Mouse (Mus musculus): ENCODE measurements around the gene Hagh.

The Hagh gene

DNA sequence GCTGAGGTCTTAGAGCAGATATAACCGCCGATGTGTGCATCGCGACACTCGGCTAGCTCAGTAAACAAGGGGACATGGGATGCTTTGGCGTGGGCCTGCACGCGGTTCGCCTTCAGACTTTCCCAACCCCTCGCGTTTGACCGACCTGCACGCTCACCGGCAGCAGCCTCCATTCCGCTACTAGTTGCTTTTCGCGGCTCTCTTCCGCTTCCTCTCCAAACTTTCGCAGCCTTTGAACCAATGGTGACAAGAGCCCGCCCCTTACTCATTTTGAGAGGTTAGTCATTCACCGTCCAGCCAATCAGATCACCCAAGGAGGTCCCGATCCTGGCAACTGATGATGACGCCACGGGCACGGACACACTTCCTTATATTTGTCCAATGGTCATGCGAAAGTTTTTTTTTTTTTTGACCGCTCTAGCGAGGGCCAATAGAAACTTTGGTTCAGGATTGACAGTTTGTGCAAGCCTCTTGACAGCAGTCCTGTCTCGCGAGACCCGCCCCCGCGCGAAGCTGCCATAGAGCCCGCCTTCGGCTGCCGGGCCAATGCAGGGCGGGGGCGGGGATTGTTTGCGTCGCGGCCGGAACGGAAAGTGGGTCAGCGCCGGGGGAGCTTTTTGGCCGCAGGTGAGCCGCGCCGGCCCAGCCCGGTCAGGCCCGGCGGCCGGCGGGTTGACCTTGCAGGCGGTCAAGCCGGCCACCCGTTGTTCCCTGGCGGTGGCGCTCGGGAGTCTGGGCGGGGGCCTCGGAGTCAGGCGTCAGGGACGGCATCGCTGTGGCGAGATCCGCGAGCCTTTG lies 46.4 kb downstream of the Hagh start, which contains the start of the genes Nubp2 and Spsb3:
Nubp2 (minus strand) TSS at position 216 of the 798 bp plus-strand sequence.
Spsb3 (plus strand) TSS at position 510 of the 798 bp plus-strand sequence.
- peak; percentile 98 for DNase-seq (ENCODE audit: low read depth, low spot score)

DNA sequence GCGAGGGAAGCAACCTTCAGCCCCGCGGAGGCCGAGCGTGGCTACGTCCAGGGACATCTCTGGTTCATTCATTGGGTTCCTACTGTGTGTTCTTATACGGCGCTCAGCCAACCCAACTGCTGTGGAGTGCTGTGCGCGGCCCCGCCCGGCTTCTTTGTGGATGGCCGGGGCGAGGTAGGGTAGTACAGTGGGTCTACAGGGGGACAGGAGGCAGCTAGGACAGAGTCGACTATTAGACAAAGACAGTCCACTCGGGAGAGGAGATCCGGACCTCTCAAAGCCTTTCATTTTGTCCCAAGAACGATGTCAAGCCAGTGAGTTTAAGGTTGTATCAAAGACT lies 47.0 kb downstream of the Hagh start:
- no peak for DNase-seq (ENCODE audit: low read depth, low spot score)

DNA sequence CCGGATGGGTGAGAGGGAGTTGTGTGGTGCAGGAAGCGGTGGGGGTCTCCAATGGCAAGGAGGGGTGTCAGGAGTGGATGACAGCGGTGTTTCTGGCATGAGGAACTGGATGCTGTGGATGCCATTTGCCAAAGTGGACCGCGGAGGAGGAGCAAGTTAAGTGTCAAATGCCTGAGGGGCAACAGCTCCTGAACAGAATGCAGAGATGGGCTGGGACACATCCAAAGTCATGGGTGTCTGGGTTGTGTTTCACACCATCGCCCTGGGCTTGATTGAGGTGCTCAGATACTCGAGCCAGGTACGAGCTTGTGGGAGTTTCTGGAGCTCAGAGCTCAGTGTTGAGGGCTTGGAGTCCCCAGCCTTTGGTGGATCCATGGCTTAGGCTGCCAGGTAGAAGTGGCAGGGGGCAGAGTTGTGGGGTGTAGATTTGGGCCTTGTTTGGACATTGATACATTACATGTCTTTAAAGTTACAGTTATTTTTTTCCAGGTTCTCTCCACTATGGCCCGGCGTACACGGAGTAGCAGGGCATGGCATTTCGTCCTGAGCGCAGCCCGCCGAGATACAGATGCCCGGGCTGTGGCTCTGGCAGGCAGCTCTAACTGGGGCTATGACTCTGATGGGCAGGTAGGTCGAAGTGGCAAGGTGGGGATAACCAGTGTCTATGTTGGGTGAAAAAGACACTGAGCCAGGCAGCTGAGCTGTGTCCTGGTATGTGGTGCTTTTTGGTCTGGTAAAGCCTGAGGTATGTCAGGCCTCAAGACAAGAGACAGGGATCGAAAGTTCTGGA lies 47.5 kb downstream of the Hagh start:
- no peak for DNase-seq (ENCODE audit: low read depth, low spot score)

DNA sequence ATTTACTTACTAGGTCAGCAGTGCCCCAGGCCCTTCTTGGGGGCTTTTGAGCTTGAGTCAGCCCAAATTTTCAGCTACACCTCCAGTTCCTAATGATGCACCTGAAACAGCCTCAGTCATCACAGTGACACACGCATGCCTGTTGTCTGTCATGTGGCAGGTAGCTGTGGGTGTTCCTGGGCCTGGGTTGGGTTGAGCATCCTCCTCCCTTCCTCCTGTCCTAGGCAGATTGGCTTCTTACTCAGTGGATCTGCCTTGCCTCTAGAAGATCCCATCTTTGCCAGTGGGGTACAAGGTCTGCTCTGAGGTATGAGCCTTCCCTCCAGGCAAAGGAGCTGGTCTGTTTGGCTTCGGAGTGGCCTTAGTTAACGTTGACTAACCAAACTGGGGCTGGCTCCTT lies 48.9 kb downstream of the Hagh start:
- no peak for DNase-seq (ENCODE audit: low read depth, low spot score)

DNA sequence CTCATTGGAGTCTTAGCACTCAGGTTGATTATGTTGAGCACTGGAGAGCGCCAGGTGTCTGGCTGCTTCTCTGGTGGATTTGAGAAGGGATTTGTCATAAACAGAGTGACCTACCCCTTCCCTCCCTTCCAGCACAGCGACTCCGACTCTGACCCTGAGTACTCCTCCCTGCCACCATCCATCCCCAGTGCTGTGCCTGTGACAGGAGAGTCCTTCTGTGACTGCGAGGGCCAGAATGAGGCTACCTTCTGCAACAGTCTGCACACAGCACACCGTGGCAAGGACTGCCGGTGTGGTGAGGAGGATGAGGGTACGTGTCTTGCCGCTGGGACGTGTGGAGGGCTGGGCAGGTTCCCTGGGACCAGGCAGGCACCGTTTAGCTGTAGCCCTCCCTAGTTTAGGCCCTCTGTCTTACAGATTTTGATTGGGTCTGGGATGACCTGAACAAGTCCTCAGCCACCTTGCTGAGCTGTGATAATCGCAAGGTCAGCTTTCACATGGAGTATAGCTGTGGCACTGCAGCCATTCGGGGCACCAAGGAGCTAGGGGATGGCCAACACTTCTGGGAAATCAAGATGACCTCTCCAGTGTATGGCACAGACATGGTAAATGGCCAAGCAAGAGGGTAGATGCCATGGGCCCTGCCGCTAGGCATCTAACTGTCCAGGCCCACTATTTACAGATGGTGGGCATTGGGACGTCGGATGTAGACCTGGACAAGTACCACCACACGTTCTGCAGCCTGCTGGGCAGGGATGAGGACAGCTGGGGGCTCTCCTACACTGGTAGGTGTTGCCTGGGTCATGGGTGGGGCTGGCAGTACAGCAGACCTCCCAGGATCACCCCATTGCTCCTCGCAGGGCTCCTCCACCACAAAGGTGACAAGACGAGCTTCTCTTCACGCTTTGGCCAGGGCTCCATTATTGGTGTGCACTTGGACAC lies 50.5 kb downstream of the Hagh start:
- DNase-seq (ENCODE audit: low read depth, low spot score): no peak

DNA sequence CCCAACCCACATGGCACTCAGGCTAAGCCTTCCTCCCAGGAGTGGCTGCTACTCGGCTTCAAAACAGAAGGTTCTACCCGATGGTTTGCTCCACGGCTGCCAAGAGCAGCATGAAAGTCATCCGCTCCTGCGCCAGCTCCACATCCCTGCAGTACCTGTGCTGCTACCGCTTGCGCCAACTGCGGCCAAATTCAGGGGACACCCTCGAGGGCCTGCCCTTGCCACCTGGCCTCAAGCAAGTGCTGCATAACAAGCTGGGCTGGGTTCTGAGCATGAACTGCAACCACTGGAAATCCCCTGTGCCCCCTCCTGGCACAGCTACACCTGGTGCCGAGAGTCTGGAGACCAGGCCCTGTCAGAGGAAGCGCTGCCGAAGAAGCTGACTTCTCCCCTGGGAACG lies 51.4 kb downstream of the Hagh start:
- DNase-seq (ENCODE audit: low read depth, low spot score): no peak

DNA sequence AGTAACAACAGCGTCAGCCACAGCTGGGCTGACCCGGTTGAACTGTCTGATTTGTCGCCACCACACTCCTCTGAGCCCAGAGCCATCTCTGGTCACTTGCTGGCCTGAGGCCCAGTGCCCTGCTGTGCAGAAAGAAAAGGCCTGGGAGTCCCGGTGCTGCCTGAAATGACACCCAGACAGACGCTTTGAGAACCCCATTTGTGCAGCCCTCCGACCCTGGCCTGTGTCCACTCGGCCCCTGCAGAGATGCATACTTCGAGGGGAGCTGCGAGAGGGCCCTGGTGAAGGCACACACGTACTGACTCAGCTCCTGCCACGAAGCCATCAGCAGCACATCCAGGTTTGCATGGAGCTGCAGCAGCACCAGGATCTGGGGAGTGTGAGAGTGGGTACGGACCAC lies 52.8 kb downstream of the Hagh start:
- no peak for DNase-seq (ENCODE audit: low read depth, low spot score)

DNA sequence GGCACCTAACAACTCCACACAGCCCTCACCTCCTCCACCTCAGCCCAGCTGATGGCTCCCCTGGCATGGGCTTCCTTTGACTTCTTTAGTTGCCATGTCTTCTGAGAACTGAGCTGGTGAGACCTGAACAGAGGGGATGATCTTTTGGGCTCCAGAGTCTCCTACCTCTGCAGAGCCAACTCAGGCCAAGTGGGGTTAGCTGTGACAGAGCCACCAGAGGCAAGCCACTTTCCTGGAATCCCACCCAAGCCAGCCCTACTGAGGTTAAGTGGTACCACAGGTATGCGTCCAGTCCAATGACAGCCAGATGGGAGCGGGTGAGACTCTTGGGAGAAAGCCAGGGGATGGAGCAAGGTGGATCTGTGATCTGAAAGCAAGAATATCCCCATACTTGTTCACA lies 53.3 kb downstream of the Hagh start:
- DNase-seq (ENCODE audit: low read depth, low spot score): no peak

DNA sequence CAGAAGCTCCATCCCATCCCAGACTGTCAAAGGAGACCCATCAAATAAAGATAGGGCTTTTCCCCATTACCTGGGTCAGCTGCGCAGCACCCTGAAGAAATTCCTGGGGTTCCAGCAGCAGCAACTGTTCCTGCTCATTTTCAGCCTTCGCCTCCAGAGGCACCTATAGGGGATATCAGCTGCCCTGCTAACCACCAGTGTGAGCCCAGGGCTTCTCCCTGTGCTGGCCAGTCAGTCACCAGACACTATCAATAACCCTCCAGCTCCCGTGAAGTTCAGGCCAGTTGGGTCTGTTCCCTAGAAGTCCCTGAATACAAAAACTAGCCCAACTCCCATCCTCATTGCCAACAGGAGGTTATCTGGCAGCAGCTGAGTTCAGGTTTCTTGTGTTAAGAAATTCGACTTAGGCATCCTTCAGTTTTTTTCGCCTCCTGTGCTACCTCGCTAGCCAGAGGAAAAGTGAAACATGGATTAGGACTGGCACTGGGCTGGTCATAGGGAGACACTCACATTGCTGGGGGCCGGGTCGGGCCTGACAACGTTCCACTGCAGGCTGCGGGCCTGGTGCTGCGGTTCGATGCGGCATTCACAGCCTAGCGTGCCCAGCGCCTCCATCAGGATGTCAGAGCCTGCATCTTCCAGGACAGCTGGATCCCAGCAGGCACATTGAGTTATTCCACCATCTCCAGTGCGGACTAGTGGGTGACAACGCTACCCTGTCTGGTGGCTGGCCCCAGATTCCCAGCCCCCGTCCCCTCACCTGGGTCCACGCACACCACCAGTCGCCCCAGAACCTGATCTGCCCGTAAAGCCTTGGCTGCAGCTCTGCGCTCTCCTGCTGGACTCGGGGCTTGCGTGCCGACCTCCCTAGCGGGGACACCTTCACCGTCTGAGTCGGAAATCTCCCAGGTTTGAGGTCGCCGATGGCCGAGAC lies 54.4 kb downstream of the Hagh start:
- no peak for DNase-seq (ENCODE audit: low read depth, low spot score)

DNA sequence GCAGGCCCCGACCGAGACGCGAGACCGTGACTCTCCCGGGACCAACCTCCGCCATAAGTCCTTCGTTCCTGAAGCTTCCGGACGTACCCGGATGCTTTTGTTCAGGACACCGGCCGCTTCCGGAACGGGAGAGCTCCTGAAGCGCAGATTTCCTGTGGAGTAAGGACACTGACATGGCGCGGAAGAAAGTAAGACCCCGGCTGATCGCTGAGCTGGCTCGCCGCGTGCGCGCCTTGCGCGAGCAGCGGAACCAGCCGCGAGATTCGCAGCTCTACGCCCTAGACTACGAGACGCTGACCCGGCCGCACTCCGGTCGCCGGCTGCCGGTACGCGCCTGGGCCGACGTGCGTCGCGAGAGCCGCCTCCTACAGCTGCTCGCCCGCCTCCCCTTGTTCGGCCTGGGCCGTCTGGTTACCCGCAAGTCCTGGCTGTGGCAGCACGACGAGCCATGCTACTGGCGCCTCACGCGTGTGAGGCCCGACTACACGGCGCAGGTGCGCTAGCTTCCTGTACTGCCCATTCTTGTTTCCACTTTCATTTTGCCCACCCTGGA lies 55.1 kb downstream of the Hagh start, which contains the start of the genes Eme2 and Mrps34:
Eme2 (minus strand) TSS at position 93 of the 553 bp plus-strand sequence.
Mrps34 (plus strand) TSS at position 122 of the 553 bp plus-strand sequence.
- DNase-seq (ENCODE audit: low read depth, low spot score): no peak

DNA sequence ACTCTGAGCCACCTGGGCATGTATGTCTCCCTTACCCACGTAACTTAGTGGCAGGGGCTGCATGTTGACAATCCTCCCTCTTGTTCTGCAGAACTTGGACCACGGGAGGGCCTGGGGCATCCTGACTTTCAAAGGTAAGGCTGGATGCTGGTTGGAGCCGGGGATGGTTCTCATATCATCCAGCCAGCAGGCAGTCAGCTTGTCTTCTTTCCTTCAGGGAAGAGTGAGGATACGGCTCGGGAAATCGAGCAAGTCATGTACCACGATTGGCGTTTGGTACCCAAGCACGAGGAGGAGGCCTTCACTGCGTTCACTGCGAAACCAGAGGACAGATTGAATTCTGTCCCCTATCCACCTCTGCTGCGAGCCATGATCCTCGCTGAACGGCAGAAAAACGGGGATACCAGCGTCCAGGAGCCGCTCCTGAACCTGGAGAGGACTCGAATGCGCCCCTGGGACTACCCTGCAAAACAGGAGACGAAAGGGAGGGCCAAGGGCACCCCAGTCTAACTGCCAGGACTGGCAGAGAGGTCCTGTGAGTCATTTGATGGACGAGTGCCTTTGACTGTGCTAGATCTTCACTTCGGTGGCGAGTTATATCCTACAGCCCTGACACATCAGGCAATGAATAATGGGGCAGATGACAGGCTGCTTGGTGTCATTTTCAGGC lies 55.8 kb downstream of the Hagh start:
- no peak for DNase-seq (ENCODE audit: low read depth, low spot score)

DNA sequence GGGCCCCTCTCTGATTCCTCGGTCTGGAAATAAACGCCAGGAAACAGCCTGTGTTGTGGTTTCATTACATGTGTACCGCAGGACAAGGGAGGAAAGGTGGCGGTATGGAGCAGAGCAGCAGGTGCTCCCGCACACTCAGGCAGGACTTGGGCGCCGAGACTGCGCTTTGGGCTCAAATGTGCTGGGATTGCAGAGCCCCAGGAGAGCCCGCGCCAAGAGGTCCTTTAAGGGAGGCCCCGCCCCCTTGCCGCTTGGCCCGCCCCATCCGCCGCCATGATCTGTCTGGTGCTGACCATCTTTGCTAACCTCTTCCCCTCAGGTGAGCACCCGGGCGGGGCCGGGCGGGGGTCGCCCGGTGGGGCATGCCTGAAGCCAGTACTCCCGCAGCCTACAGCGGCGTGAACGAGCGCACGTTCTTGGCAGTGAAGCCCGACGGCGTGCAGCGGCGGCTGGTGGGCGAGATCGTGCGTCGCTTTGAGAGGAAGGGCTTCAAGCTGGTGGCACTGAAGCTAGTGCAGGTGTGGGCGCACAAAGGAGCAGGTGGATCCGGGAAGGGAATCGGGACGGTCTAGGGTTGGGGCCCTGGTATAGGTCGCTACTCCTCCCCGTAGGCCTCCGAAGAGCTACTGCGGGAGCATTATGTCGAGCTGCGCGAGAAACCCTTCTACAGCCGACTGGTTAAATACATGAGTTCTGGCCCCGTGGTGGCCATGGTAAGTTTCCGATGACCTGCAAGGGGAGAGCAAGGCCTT lies 56.5 kb downstream of the Hagh start, which contains the start of gene Nme3:
Nme3 (plus strand) TSS at position 260 of the 752 bp plus-strand sequence.
- DNase-seq (ENCODE audit: low read depth, low spot score): no peak

DNA sequence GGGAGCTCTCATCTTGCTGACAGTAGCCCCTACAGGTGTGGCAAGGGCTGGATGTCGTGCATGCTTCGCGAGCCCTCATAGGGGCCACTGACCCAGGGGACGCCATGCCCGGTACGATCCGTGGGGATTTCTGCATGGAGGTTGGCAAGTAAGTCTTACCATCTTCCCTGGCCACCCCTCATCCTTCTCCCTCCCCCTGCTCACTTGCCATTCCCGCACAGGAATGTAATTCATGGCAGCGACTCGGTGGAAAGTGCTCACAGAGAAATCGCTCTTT lies 57.0 kb downstream of the Hagh start:
- no peak for DNase-seq (ENCODE audit: low read depth, low spot score)

DNA sequence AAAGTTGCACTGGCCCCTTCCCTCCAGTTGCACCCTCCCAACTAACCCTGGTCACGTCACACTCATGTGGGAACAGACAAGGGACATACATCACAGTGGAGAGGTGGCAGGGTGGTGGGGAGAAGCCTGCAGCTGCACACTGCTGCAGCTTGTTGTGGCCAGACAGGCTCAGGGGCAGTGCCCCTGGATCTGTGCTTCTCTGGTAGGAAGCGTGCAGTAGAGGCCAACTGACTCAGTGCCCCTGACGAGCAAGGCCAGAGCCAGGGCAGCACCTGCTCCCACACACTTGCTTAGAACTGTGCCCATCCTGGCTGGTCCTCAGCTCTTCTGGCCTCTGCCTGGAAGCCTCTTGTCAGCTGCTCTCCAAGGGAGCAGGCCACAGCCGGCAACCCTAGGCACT lies 57.7 kb downstream of the Hagh start:
- no peak for DNase-seq (ENCODE audit: low read depth, low spot score)

DNA sequence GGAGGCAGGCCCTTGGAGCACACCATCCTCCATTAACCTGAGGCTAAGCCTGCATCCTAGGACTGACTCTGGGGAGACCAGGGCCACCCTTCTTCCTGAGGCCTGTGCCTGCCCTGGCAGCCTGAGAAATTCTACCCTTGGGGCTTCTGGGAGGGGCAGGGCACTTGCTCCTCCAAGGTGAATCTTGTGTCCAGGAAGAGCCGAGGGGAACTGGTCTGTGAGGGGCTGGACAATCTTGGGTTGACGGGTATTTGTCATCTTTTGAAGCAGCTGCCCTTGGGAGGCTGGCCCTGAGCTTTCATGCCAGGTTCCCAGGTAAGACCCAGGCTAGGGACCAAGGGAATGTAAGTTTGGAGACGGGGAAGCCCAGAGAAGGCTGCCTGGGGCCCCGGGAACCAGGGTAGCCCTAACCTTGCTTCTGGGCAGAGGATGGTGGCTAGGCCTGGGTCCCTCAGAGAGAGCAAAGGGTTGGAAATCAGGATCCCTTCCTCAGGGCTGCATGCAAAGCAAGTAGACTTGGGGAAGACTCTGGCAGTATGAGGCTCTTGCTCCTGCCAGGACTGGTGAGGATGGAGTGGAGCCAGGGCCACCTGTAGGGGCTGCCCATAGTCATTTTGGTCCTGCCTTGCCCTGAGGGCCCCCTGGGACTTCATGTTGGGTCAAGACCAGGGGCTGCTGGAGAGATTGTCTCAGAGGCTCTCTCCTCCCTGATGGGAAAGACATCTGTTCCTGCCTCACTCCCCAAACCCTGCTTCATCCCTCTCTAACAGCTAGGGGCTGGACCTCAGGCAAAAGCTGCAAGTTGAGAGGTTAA lies 58.3 kb downstream of the Hagh start:
- no peak for DNase-seq (ENCODE audit: low read depth, low spot score)

DNA sequence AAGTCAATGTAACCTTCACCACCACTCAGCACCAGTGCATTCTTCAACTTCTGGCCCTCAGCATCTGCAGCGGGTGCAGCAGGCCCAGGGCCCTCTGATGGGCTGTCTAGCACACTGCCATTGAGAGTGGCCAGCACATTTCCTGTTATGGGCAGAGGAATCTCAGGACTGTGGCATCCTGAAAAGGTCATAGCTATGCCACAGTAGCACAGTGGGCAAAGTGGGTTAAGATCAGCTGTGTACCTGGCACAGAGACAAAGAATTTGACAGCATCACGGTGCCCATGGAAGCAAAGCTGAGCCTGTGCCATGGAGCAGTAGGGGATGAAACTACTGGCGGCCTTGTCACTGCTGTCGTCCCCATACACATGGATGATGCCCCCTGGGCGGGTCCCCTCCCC lies 59.2 kb downstream of the Hagh start:
- DNase-seq (ENCODE audit: low read depth, low spot score): no peak

DNA sequence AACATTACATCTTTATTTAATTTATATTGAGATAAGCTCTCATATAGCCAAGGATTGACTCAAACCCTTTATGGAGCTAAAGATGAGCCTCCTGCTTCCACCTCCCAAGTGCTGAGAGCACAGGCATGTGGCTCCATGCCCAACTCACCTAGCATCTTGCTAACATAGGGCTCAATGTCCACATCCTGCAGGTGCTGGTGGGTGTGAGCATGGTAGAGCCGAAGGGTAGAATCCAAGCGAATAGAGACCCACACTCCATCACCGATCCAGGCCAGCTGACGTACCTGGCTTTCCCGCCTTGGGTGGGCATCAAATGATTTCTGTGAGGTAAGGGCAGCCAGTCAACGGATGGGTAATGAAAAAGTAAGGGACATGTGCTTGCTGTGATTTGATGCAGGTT lies 60.1 kb downstream of the Hagh start:
- DNase-seq (ENCODE audit: low read depth, low spot score): no peak

DNA sequence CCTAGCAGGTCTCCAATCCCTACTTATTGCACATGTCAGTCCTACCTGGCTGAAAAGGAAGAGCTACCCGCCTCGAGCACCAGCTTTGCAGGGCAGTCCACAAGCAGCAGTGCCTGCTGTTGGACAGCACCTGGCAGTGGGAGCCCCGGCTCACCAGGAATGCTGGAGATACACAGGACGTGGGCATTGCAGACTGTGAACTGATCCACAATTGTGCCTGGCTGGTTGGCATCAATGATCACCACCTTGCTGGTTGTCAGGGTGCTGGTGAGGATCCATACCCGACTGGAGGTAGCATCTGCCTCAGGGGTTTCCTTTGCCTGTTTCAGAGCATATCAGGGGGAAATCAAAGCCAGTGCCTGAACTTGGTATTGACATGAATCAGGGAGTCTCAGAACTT lies 62.2 kb downstream of the Hagh start:
- DNase-seq (ENCODE audit: low read depth, low spot score): no peak

Measured in WW6 (cell line).